Mouse (Mus musculus) liver, embryonic 12.5 days (tissue): ENCODE measurements around the gene Gm26938. TPM values are rescaled to one million over a fixed set of nuclear protein-coding genes. Genes with fewer than 3 reads are reported as not detected.

Experiments
- ATAC-seq: fragments of 200-750 bp; cut with Nextera tagmentation; 2 replicates; pipeline ENCODE4 v1.8.0; 2017; ENCODE audit warnings: moderate number of reproducible peaks, mild to moderate bottlenecking, moderate library complexity
- H3K27ac ChIP-seq: fragments of 300-500 bp; sonication (generic); 2 replicates; pipeline ENCODE4 v1.5.1; 2016; ENCODE audit warnings: mild to moderate bottlenecking
- H3K27me3 ChIP-seq: fragments of 300-500 bp; sonication (generic); replicated peaks from 2 replicates; pipeline ENCODE4 v1.6.1; 2016; ENCODE audit warnings: mild to moderate bottlenecking, moderate library complexity
- H3K36me3 ChIP-seq: fragments of 300-500 bp; sonication (generic); 2 replicates; pipeline ENCODE4 v1.6.1; 2016; ENCODE audit warnings: mild to moderate bottlenecking, moderate library complexity
- H3K4me1 ChIP-seq: fragments of 300-500 bp; sonication (generic); 2 replicates; pipeline ENCODE4 v1.6.1; 2016
- H3K4me2 ChIP-seq: fragments of 300-500 bp; sonication (generic); 2 replicates; pipeline ENCODE4 v1.6.1; 2016; ENCODE audit warnings: mild to moderate bottlenecking, moderate library complexity
- H3K4me3 ChIP-seq: fragments of 300-500 bp; sonication (generic); 2 replicates; pipeline ENCODE4 v1.5.1; 2016; ENCODE audit warnings: mild to moderate bottlenecking, moderate library complexity
- H3K9ac ChIP-seq: fragments of 300-500 bp; sonication (generic); 2 replicates; pipeline ENCODE4 v1.6.1; 2016; ENCODE audit warnings: mild to moderate bottlenecking, moderate library complexity
- H3K9me3 ChIP-seq: fragments of 300-500 bp; sonication (generic); replicated peaks from 2 replicates; pipeline ENCODE4 v1.6.1; 2016; ENCODE audit warnings: mild to moderate bottlenecking, moderate library complexity
- WGBS: fragments of 180-500 bp; shearing (Covaris S2); methylation state at CpG from one replicate; pipeline ENCODE4 v1.1.7; 2016; ENCODE audit not compliant: insufficient replicate concordance; 5-methylcytosine and 5-hydroxymethylcytosine counted together
- polyA plus RNA-seq: library from polyadenylated mRNA; unstranded; fragments of >200 nt; fragmentation: Nextera tagmentation; extraction: Ambion mirVana; gene quantifications from 2 replicates; pipeline ENCODE4 v1.2.1, GENCODE M21; 2016

The Gm26938 gene
- polyA plus RNA-seq, 1 experiment from 2014 or later = not detected

DNA sequence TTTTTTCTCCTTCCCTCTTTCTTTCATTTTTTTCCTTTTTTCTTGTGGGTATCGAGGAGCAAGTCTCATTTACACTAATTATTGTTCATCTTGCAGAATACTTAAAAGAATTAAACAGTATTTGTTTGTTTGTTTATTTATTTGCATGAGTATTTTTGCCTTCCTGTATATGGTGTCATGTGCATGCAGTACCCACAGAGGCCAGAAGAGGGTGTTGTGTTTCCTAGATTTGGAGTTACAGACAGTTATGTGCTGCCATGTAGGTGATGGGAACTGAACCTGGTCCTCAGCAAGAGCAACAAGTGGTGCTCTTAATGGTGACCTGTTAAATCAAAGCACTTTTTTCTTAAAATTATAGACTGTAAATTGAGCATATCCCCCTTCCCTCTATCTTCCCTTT lies 1.4 kb upstream of the Gm26938 start:
- 80% methylated on average over 1 of the region's 1 CpGs for WGBS
- no peaks in the 10 kb centered on the region for H3K9me3 ChIP-seq
- no peak for ATAC-seq
- peaks cover 27% of the 10 kb centered on the region for H3K36me3 ChIP-seq
- no peak overlapping the region for H3K9ac ChIP-seq
- H3K4me3 ChIP-seq = no peak overlapping the region
- 0 out of 2 replicates have a peak overlapping the region, but pooled peaks have one; percentile 77 for H3K4me2 ChIP-seq
- no peaks in the 10 kb centered on the region for H3K27me3 ChIP-seq
- H3K4me1 ChIP-seq = peaks cover 42% of the 10 kb centered on the region
- H3K27ac ChIP-seq = no peak overlapping the region

- H3K9ac ChIP-seq = peak overlapping the region; percentile 86
- H3K27ac ChIP-seq = peak overlapping the region; percentile 85
- H3K4me3 ChIP-seq = peak overlapping the region; percentile 92
- peak overlapping the region; percentile 77 for H3K4me2 ChIP-seq
- peaks cover 43% of the 10 kb centered on the region for H3K36me3 ChIP-seq
- H3K4me1 ChIP-seq = peaks cover 45% of the 10 kb centered on the region
- WGBS = 30% methylated on average over 11 of the region's 11 CpGs
- no peak for ATAC-seq
- H3K27me3 ChIP-seq = no peaks in the 10 kb centered on the region
- no peaks in the 10 kb centered on the region for H3K9me3 ChIP-seq
Observed at GRCm38 (mm10) chr5:139825947-139826346, 260 bp downstream of the Gm26938 start.

DNA sequence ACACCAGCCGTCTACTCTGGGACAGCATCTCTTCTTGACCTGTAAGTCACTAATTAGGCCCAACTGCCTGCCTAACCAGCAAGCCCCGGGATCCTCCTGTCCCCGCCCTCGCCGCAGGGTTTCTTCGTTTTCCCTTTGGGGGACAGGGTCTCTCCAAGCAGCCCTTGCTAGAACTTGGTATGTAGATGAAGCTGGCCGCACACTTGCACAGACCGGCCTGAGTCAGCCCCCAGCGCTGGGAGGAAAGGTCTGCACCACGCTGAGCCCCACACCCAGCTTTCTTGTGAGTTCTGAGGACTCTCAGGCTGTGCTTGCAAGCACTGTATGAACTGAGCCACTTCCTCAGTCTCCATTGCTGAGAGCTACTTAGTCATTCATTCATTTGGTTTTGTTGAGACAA lies 1.7 kb downstream of the Gm26938 start:
- no peaks in the 10 kb centered on the region for H3K27me3 ChIP-seq
- no peak for ATAC-seq
- H3K36me3 ChIP-seq = peaks cover 47% of the 10 kb centered on the region
- no peak overlapping the region for H3K4me3 ChIP-seq
- H3K9me3 ChIP-seq = no peaks in the 10 kb centered on the region
- H3K4me2 ChIP-seq = peak overlapping the region; percentile 4; the same call in 1 of the 2 replicates
- H3K4me1 ChIP-seq = peaks cover 48% of the 10 kb centered on the region
- 90% methylated on average over 10 of the region's 10 CpGs for WGBS
- no peak overlapping the region for H3K27ac ChIP-seq
- H3K9ac ChIP-seq = no peak overlapping the region

DNA sequence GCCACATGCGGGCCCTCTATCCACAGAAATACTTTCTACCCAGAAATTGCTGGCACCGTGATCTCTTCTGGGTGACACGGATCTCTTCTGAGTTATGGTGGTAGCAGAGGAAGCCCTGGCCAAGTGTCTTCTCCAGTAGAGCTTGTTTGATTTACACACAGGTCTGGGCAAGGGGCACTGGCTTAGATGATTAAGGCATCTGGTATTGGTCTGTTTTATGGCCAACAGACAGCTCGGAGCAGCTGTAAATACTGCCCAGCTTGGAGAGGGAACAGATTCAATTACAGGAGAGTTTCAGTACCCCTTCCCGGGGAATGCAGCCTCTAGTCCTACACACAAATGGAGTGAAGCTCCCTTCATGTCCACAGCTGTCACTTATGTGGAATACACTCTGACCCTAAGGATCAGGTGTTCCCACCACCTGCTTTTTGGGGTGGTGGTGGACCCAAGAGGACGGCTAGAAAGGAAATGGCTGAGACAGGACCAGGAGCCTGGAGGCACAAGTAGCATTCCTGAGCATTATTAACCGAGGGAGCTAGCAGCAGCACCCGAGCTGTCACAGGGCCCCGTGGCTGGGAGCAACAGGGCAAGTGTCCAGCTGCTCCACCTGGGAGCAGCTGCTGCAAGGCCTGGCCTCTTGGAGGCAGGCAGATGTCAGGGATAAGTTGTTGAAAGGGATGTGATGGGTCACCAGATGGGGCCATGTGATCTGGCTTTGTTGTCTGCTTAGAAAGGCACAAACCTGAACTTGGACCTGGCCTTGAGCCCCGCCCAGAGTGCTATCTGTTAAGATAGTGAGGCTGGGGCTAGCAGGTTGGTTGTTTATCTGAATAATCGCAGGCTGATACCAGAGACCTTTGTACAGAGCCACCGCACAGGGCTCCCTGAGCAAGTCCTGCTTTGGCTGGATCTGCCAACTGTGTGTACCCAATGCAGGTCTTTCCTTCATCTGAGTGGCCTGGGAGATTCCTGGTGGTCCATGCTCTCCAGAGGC lies 4.4 kb downstream of the Gm26938 start:
- H3K4me2 ChIP-seq = no peak overlapping the region
- H3K27ac ChIP-seq = peak overlapping the region; percentile 54
- no peak for ATAC-seq
- no peaks in the 10 kb centered on the region for H3K9me3 ChIP-seq
- no peak overlapping the region for H3K9ac ChIP-seq
- no peaks in the 10 kb centered on the region for H3K27me3 ChIP-seq
- 68% methylated on average over 12 of the region's 12 CpGs for WGBS
- peaks cover 47% of the 10 kb centered on the region for H3K36me3 ChIP-seq
- no peak overlapping the region for H3K4me3 ChIP-seq
- H3K4me1 ChIP-seq = peaks cover 67% of the 10 kb centered on the region

GRCm38 (mm10) chr5:139819538-139820181 lies 6.5 kb downstream of the Gm26938 start, which contains the start of gene Tmem184a:
Gene Tmem184a (minus strand): TSS chr5:139819917.
- no peak for ATAC-seq
- no peak within 1 kb of the TSS for H3K4me2 ChIP-seq
- H3K9ac ChIP-seq = no peak within 1 kb of the TSS; the same call in 1 of the 2 replicates
- H3K27ac ChIP-seq = peak within 1 kb of the TSS; percentile 80
- WGBS = 75% methylated on average over 9 of the region's 9 CpGs
- H3K27me3 ChIP-seq = peaks cover 1% of the 10 kb centered on the region; the same call in 1 of the 2 replicates
- no peak within 1 kb of the TSS for H3K4me3 ChIP-seq
- H3K4me1 ChIP-seq = peaks cover 72% of the 10 kb centered on the region
- H3K9me3 ChIP-seq = no peaks in the 10 kb centered on the region
- H3K36me3 ChIP-seq = peaks cover 41% of the 10 kb centered on the region

GRCm38 (mm10) chr5:139818801-139819200 lies 7.4 kb downstream of the Gm26938 start:
- Histone ChIP-seq H3K9me3 (no peaks in the 10 kb centered on the region), H3K4me3 (no peak overlapping the region), H3K4me1 (peaks cover 78% of the 10 kb centered on the region), H3K36me3 (peaks cover 32% of the 10 kb centered on the region), H3K9ac (peak overlapping the region; percentile 40), H3K27me3 (peaks cover 10% of the 10 kb centered on the region), H3K4me2 (no peak overlapping the region), H3K27ac (peak overlapping the region; percentile 80)
- 36% methylated on average over 4 of the region's 4 CpGs for WGBS
- ATAC-seq = peak; percentile 79

- Histone ChIP-seq H3K27ac (peak overlapping the region; percentile 80), H3K4me2 (peak overlapping the region; percentile 14; the same call in 1 of the 2 replicates), H3K9ac (peak overlapping the region; percentile 40), H3K36me3 (peaks cover 25% of the 10 kb centered on the region), H3K9me3 (no peaks in the 10 kb centered on the region), H3K4me3 (no peak overlapping the region), H3K27me3 (peaks cover 17% of the 10 kb centered on the region), H3K4me1 (peaks cover 79% of the 10 kb centered on the region)
- WGBS = 62% methylated on average over 3 of the region's 3 CpGs
- peak; percentile 35 for ATAC-seq
Observed at GRCm38 (mm10) chr5:139818056-139818455, 8.2 kb downstream of the Gm26938 start.

GRCm38 (mm10) chr5:139817292-139817691 lies 8.9 kb downstream of the Gm26938 start:
- Histone ChIP-seq H3K4me2 (no peak overlapping the region), H3K36me3 (peaks cover 17% of the 10 kb centered on the region), H3K27me3 (peaks cover 23% of the 10 kb centered on the region), H3K4me1 (peaks cover 79% of the 10 kb centered on the region), H3K9me3 (no peaks in the 10 kb centered on the region), H3K27ac (peak overlapping the region; percentile 80), H3K9ac (peak overlapping the region; percentile 40), H3K4me3 (no peak overlapping the region)
- no peak for ATAC-seq
- 3% methylated on average over 1 of the region's 1 CpGs for WGBS

DNA sequence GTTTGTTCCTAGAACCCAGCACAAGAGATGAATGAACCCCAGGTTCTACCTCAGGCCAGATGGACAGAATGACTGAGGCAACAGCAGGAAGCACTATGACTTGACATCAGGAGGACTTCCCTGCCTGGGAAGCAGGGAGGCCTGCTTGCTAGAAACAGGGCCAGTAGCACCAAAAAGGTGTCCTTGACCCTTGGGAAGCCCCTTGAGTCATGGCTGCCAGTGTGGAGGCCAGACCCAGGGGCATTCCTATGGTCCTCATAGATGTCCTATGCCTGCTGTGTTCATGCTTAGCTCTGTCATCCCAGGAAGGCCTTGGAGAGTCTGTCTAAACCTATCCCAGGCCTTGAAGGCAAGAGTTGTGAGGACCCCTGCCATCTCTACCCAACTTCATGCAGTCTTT lies 9.8 kb downstream of the Gm26938 start:
- Histone ChIP-seq H3K9me3 (no peaks in the 10 kb centered on the region), H3K36me3 (peaks cover 9% of the 10 kb centered on the region; the same call in 1 of the 2 replicates), H3K9ac (no peak overlapping the region), H3K27ac (peak overlapping the region; percentile 54), H3K4me3 (no peak overlapping the region), H3K4me2 (no peak overlapping the region), H3K27me3 (peaks cover 23% of the 10 kb centered on the region), H3K4me1 (peaks cover 81% of the 10 kb centered on the region)
- no peak for ATAC-seq

- H3K27ac ChIP-seq = peak overlapping the region; percentile 54
- no peaks in the 10 kb centered on the region for H3K9me3 ChIP-seq
- peaks cover 23% of the 10 kb centered on the region for H3K27me3 ChIP-seq
- H3K36me3 ChIP-seq = peaks cover 4% of the 10 kb centered on the region; the same call in 1 of the 2 replicates
- H3K4me2 ChIP-seq = no peak overlapping the region
- H3K4me3 ChIP-seq = no peak overlapping the region
- no peak overlapping the region for H3K9ac ChIP-seq
- ATAC-seq = no peak
- WGBS = 86% methylated on average over 6 of the region's 6 CpGs
- H3K4me1 ChIP-seq = peaks cover 86% of the 10 kb centered on the region
Observed at GRCm38 (mm10) chr5:139815964-139816363, 10.2 kb downstream of the Gm26938 start.

DNA sequence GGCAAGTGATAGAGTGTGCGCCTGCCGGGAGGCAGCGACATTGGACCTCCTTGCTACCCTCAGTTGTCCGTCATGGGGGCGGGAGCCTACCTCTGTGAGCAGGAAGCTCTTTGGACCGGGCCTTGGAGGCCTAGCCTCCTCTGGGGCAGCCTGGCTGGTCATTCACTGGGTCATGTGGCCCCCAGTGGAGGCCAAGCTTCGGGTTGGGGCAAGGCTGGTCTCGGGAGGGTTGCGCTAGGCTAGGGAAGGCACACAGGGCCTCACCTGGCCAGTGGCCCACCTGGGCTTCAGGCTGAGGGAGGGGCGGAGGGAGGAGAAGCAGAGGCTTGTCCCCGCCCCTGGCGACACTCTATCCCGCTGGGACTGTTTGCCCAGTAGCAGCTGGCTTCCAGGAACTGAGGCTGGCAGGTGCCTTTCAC lies 12.2 kb downstream of the Gm26938 start:
- H3K27me3 ChIP-seq = peaks cover 23% of the 10 kb centered on the region
- H3K4me2 ChIP-seq = peak overlapping the region; percentile 12; the same call in 1 of the 2 replicates
- no peak for ATAC-seq
- peak overlapping the region; percentile 54 for H3K27ac ChIP-seq
- H3K4me1 ChIP-seq = peaks cover 93% of the 10 kb centered on the region
- 33% methylated on average over 13 of the region's 13 CpGs for WGBS
- peak overlapping the region; percentile 45 for H3K9ac ChIP-seq
- no peaks in the 10 kb centered on the region for H3K36me3 ChIP-seq
- no peak overlapping the region for H3K4me3 ChIP-seq
- H3K9me3 ChIP-seq = no peaks in the 10 kb centered on the region

DNA sequence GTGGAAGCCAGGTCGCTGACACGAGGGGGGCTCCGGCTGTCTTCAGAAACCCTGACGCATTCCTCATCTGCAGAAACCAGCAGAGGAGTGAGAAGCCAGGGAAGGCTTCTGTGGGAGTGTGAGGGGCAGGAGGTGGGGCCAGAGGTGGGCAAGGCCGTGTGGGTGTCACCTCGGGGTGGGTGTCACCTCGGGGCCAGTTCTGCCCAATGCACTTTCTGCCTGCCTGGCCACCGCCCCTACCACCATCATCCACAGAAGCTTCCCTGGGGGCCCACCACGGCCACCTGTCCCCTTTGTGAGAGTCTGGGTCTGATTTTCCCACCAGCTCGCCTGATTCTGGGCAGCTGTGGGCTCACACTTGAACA lies 13.1 kb downstream of the Gm26938 start:
- WGBS = 42% methylated on average over 10 of the region's 10 CpGs
- H3K36me3 ChIP-seq = peaks cover 2% of the 10 kb centered on the region
- peak overlapping the region; percentile 40 for H3K4me2 ChIP-seq
- no peaks in the 10 kb centered on the region; the same call in 1 of the 2 replicates for H3K9me3 ChIP-seq
- peak overlapping the region; percentile 56 for H3K9ac ChIP-seq
- ATAC-seq = no peak
- H3K4me1 ChIP-seq = peaks cover 88% of the 10 kb centered on the region
- peak overlapping the region; percentile 5; the same call in 1 of the 2 replicates for H3K4me3 ChIP-seq
- H3K27ac ChIP-seq = peak overlapping the region; percentile 57
- H3K27me3 ChIP-seq = peaks cover 23% of the 10 kb centered on the region
